Mouse (Mus musculus) lung, postnatal 25 days (tissue): ENCODE data around the gene Prkar2b.

Experiments
- DNase-seq: peaks from one replicate; pipeline ENCODE4 v3.0.0; 2022; ENCODE audit warnings: low spot score

The Prkar2b gene

DNA sequence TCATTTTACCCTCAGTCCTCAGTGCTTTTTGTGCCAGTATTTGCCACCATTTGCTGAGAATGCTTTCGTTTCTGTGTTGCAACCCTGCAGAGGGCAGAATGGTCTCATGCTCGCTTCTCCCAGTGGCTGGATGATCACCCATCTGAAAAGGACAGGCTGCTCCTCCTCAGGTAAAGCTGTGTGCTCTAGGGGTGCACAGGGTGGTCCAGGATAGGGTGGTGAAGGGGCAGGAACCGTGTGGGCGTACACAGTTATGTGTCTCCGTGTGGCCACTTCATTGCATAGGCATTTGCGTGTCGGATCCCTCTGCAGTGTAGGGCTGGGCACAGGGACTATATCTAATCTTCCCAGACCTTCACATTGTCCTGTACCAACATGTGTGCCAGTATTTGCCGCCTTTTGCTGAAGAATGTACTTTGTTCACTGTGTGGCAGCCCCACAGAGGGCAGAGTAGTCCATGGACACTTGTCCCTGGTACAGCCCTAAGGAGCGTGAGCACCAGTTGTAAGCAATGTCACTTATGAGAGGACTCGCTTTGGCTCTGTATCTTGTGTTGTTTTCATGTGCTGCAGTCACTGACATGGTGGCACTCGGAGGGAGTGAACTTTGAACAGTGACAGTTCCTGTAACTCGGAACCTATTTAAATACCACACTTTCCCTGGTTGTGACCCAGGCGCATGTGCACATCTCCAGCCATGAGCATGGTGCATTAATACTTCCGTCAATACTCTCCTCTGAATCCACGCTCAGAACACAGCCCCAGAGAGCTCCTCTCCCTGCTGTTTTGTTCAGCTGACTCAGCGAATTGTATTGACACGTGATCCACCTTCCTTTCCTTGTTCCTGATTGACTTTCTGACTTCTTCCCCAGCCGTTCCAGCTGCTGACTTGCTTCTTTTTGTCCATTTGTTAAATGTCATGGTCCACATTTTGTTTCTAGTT is 140.4 kb downstream of the Prkar2b start:
- no peak for DNase-seq

DNA sequence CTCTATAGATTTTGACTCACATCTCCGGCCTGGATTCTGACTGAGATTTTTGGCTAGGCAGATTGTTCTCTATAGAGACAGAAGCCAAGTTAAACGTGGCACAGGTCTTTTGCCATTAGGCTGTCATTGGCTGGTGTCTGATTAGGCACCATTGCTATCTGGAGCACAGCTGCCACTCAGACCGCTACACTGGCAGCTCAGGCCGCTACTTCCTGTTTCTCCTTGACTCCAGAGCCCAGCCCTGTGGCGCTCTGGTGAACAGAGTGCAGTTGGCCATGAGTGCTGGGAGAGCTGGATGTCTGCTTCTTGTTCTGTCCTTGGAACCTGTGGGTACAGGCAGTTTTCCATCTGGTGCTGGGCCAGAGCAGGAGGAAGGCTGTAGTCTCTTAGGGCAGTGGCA is 143.9 kb downstream of the Prkar2b start:
- DNase-seq, result peak; percentile 24

DNA sequence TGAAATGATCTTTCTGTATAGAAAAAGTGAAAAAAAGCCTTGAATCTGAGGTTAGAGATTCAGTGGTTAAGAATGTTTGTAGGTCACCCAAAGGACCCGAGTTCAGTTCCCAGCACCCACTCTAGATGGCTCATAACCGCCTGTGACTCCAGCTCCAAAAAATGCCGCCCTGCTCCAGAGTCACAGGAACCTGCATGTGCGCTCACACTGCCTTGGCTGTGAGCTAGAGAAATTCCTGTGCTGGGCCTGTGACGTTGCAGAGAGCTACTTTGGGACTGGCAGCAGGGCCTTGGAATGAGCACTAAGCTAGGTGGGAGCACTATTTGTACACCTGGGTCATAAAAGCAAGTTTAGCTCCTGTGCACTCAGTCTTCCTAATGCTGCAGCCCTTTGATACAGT is 144.4 kb downstream of the Prkar2b start:
- no peak for DNase-seq

DNA sequence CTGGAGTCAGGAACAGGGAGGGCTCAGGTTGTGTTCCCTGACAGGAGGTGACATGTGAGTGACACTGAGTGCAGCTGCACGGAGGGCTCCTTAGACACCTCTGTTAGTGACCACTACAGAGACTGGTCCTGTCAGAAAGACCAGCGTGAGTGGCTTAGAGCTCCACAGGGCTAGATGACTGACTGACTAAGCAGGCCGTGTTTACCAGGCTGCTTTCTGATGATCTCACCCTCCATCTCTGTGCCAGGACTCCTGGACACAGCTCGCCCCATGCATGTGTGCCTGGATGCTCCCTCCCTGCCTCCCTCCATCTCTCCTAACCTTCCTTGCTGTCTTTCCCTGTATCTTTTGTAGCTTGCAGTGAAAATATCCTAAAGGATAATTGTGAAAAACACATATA is 147.5 kb downstream of the Prkar2b start:
- peak; percentile 7 for DNase-seq

DNA sequence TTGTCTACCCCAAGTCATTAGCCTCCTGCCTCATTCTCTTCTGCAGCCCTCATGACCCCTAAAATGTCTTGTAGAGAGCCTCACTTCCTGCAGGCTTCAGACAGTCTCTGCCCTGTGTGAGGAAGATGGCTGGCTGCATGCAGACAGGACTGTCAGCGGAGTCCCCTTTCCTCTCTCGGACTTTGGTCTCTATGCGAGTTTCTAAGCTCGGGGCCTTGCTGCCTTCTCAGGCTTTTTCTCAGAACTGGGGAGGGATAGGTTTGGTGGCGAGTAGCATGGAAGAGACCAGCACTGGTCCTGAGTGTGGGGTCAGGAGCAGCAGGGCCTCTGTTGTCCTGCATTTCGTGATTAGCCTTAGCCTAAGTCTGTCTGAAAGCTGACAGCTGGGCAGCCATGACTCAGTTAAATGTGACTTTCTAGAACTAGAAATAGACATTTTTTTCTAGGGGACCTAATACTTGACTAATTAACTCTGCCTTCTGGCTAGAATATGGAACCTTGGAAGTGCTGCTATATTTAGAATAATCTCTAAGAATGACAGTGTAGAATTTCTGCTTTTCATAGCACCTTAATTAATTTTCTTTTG is 148.0 kb downstream of the Prkar2b start:
- DNase-seq, result no peak
